Mouse (Mus musculus): ENCODE results near the gene Pltp.

DNA sequence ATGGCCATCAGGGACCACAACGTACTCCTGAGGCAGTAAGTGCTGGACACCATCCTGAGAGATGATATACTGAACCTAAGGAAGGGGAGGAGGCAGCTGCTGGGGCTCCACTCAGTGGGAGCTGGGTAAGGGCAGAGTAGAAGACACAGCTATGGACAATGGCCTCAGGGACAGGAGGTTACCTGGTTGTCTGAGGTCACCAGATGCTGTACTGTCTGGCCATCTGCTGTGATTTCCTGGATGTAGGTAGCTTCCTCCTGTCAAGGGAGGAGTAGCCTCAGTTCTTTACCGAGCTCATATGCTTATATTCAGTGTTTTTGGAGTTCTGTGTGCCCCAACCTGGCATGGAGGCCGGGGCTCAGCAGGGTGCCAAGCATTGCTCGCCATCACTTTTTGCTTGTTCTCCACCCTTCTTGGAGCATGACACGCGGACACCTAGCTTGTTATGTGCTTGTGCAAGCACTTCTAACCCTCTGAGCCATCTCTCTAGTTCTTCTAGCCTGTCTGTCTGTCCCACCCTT is 35.2 kb upstream of the Pltp start:
- TF ChIP-seq POLR2A (IDR thresholded peaks at IDR 0.05; ENCODE audit: borderline replicate concordance, insufficient read depth, low read length) (no peak), CTCF (IDR thresholded peaks at IDR 0.05; ENCODE audit: borderline replicate concordance, insufficient read depth, low read depth, low read length) (no peak)

Measured in cerebellum, adult 2 months (tissue).